Comparison of ENCODE assay signal across 26 mouse cellular contexts in genomic region chr3:157080585-157080984, GRCm38 (mm10).
DNase-seq lines count a peak whose midpoint lies in the region; ATAC-seq and TF ChIP-seq lines count a peak whose summit lies in the region.
"Had no signal": no experiment of that assay in that cellular context is flagged by ENCODE, and none has a peak within 500 bp of the region (broad histone marks: within the 10 kb centered on the region; RNA-seq: fewer than 3 reads in every experiment).

No protein-coding gene starts in this region.

- H3K79me2 ChIP-seq in heart, adult 2 months (replicated peaks; ENCODE audit: control insufficient read depth, insufficient read depth, low read length), result no peaks in the 10 kb centered on the region

- no peak overlapping the region for H3K4me3 ChIP-seq in heart, embryonic 11.5 days (ENCODE audit: low read depth, low read length)
- no peak overlapping the region for H3K4me3 ChIP-seq in heart, adult 2 months
- H3K4me3 ChIP-seq in heart, embryonic 14.5 days (ENCODE audit: control insufficient read depth in 1 of 2, insufficient read depth in 1 of 2, low read depth in 1 of 2, low read length in 2 of 2), result no peak overlapping the region
- H3K4me3 ChIP-seq in kidney, embryonic 16.5 days (ENCODE audit: low read length), result no peak overlapping the region
- no peak overlapping the region for H3K4me3 ChIP-seq in lung, embryonic 15.5 days
- H3K4me3 ChIP-seq: forebrain, embryonic 10.5 days; forebrain, embryonic 13.5 days; heart, embryonic 15.5 days; hindbrain, embryonic 12.5 days; hindbrain, embryonic 15.5 days had no signal

- no peaks in the 10 kb centered on the region for H3K36me3 ChIP-seq in heart, embryonic 11.5 days (ENCODE audit: control insufficient read depth, insufficient read depth, low read length)
- H3K36me3 ChIP-seq in heart, adult 2 months (ENCODE audit: control insufficient read depth, insufficient read depth, low read length), result no peaks in the 10 kb centered on the region
- H3K36me3 ChIP-seq in heart, embryonic 14.5 days (ENCODE audit: control insufficient read depth, insufficient read depth, low read length), result no peaks in the 10 kb centered on the region
- no peaks in the 10 kb centered on the region for H3K36me3 ChIP-seq in kidney, embryonic 16.5 days (ENCODE audit: insufficient read depth, low read length)
- H3K36me3 ChIP-seq in lung, embryonic 15.5 days, result no peaks in the 10 kb centered on the region
- H3K36me3 ChIP-seq: forebrain, embryonic 10.5 days; G1E; heart, embryonic 15.5 days; hindbrain, embryonic 12.5 days; hindbrain, embryonic 15.5 days had no signal

- H3K4me2 ChIP-seq in heart, embryonic 11.5 days, result no peak overlapping the region
- no peak overlapping the region for H3K4me2 ChIP-seq in heart, embryonic 14.5 days (ENCODE audit: low read length)
- no peak overlapping the region for H3K4me2 ChIP-seq in kidney, embryonic 16.5 days (replicated peaks; ENCODE audit: low read depth, low read length)
- H3K4me2 ChIP-seq in lung, embryonic 15.5 days, result no peak overlapping the region
- H3K4me2 ChIP-seq: forebrain, embryonic 13.5 days; heart, embryonic 15.5 days; hindbrain, embryonic 12.5 days; hindbrain, embryonic 15.5 days had no signal

- ATAC-seq in heart, embryonic 11.5 days (replicated peaks; ENCODE audit: insufficient number of reproducible peaks, low FRiP score, low TSS enrichment), result no peak
- no peak for ATAC-seq in heart, embryonic 14.5 days (ENCODE audit: insufficient number of reproducible peaks, insufficient read depth, low FRiP score, low read depth)
- no peak for ATAC-seq in kidney, embryonic 16.5 days (ENCODE audit: low FRiP score, low TSS enrichment)
- peak; percentile 64; the same call in 1 of the 2 replicates for ATAC-seq in lung, embryonic 15.5 days (ENCODE audit: borderline replicate concordance, extremely low read depth, low FRiP score, low TSS enrichment)
- ATAC-seq: forebrain, embryonic 13.5 days; forebrain, embryonic 16.5 days; Patski had no signal

- H3K9ac ChIP-seq in heart, embryonic 11.5 days (ENCODE audit: low read depth, low read length), result no peak overlapping the region
- no peak overlapping the region for H3K9ac ChIP-seq in heart, adult 2 months (ENCODE audit: low read depth, low read length)
- no peak overlapping the region for H3K9ac ChIP-seq in heart, embryonic 14.5 days (ENCODE audit: low read length)
- H3K9ac ChIP-seq in kidney, embryonic 16.5 days (replicated peaks; ENCODE audit: low read length), result no peak overlapping the region
- H3K9ac ChIP-seq in lung, embryonic 15.5 days, result no peak overlapping the region
- H3K9ac ChIP-seq: forebrain, embryonic 13.5 days; heart, embryonic 15.5 days; hindbrain, embryonic 12.5 days; hindbrain, embryonic 15.5 days had no signal

- no peak for DNase-seq in heart, adult 2 months
- no peak for DNase-seq in heart, adult 9 months (ENCODE audit: low spot score in 2 of 2)
- no peak for DNase-seq in kidney, postnatal 10 days
- DNase-seq in lung, postnatal 4 days, result no peak
- DNase-seq: adrenal gland, postnatal 10 days; adrenal gland, postnatal 36 days; B cell, adult 2 months; cerebellum, adult 18-20 months; cerebellum, adult 9-10 months; cerebellum, postnatal 14 days; gastrocnemius, postnatal 10 days; gastrocnemius, postnatal 36 days; heart, postnatal 14 days had no signal

- TF ChIP-seq EP300 in heart, adult 2 months (IDR thresholded peaks at IDR 0.05; ENCODE audit: insufficient read depth, low read depth, low read length), result no peak

- H3K27me3 ChIP-seq in heart, embryonic 11.5 days (ENCODE audit: control insufficient read depth, insufficient read depth, low read length), result no peaks in the 10 kb centered on the region
- H3K27me3 ChIP-seq in heart, adult 2 months (ENCODE audit: control insufficient read depth, insufficient read depth, low read length), result no peaks in the 10 kb centered on the region
- H3K27me3 ChIP-seq in heart, embryonic 14.5 days (ENCODE audit: control insufficient read depth, insufficient read depth, low read length), result no peaks in the 10 kb centered on the region
- H3K27me3 ChIP-seq in kidney, embryonic 16.5 days (ENCODE audit: insufficient read depth, low read length), result no peaks in the 10 kb centered on the region
- no peaks in the 10 kb centered on the region for H3K27me3 ChIP-seq in lung, embryonic 15.5 days
- H3K27me3 ChIP-seq: CH12.LX; forebrain, embryonic 13.5 days; heart, embryonic 15.5 days; hindbrain, embryonic 12.5 days; hindbrain, embryonic 15.5 days; Patski had no signal

- no peaks in the 10 kb centered on the region for H3K9me3 ChIP-seq in heart, embryonic 11.5 days (replicated peaks; ENCODE audit: control insufficient read depth, low read length)
- no peaks in the 10 kb centered on the region for H3K9me3 ChIP-seq in heart, embryonic 14.5 days (ENCODE audit: control insufficient read depth, low read length)
- H3K9me3 ChIP-seq in kidney, embryonic 16.5 days (ENCODE audit: low read length), result no peaks in the 10 kb centered on the region
- no peaks in the 10 kb centered on the region for H3K9me3 ChIP-seq in lung, embryonic 15.5 days
- H3K9me3 ChIP-seq: forebrain, embryonic 10.5 days; forebrain, embryonic 13.5 days; heart, embryonic 15.5 days; hindbrain, embryonic 12.5 days; hindbrain, embryonic 15.5 days had no signal

- peaks cover 4% of the 10 kb centered on the region; the same call in 1 of the 2 replicates for H3K4me1 ChIP-seq in heart, embryonic 11.5 days (ENCODE audit: control insufficient read depth, insufficient read depth, low read length)
- H3K4me1 ChIP-seq in heart, adult 2 months (ENCODE audit: control insufficient read depth, insufficient read depth, low read length), result no peaks in the 10 kb centered on the region
- peaks cover 0 to 10% of the 10 kb centered on the region in 2 experiments; a peak in 1 of 4 replicates for H3K4me1 ChIP-seq in heart, embryonic 14.5 days (ENCODE audit: control insufficient read depth in 2 of 2, insufficient read depth in 2 of 2, low read length in 2 of 2)
- H3K4me1 ChIP-seq in kidney, embryonic 16.5 days (ENCODE audit: insufficient read depth, low read length), result no peaks in the 10 kb centered on the region
- H3K4me1 ChIP-seq in lung, embryonic 15.5 days, result peaks cover 18% of the 10 kb centered on the region
- H3K4me1 ChIP-seq: forebrain, embryonic 10.5 days; heart, embryonic 15.5 days; hindbrain, embryonic 12.5 days; hindbrain, embryonic 15.5 days had no signal

- no peak for TF ChIP-seq POLR2A in heart, adult 2 months (IDR thresholded peaks at IDR 0.05; ENCODE audit: insufficient read depth, low read depth, low read length)

- H3K27ac ChIP-seq in heart, embryonic 11.5 days (ENCODE audit: low read depth, low read length), result peak overlapping the region; percentile 57; the same call in 1 of the 2 replicates
- H3K27ac ChIP-seq in heart, adult 2 months, result no peak overlapping the region
- H3K27ac ChIP-seq in heart, embryonic 14.5 days (replicated peaks in 1 of 2; ENCODE audit: control insufficient read depth in 1 of 2, insufficient read depth in 1 of 2, low read depth in 2 of 2, low read length in 2 of 2), result peak overlapping the region; percentile 12 to 50; a peak in 2 of 4 replicates
- H3K27ac ChIP-seq in kidney, embryonic 16.5 days (ENCODE audit: low read length), result peak overlapping the region; percentile 53; the same call in 1 of the 2 replicates
- H3K27ac ChIP-seq in lung, embryonic 15.5 days, result peak overlapping the region; percentile 39
- H3K27ac ChIP-seq: forebrain, embryonic 10.5 days; forebrain, embryonic 13.5 days; hindbrain, embryonic 12.5 days; hindbrain, embryonic 15.5 days had no signal

- no peak for TF ChIP-seq CTCF in heart, adult 2 months (IDR thresholded peaks at IDR 0.05)

- 65% methylated on average over 1 of the region's 1 CpGs for WGBS in heart, embryonic 11.5 days (ENCODE audit: insufficient replicate concordance)
- 56% methylated on average over 1 of the region's 1 CpGs for WGBS in heart, adult 2 months
- 70% methylated on average over 1 of the region's 1 CpGs for WGBS in heart, embryonic 14.5 days
- WGBS in kidney, embryonic 16.5 days, result 85% methylated on average over 1 of the region's 1 CpGs
- WGBS in lung, embryonic 15.5 days, result 67% methylated on average over 1 of the region's 1 CpGs

- intact Hi-C loops in heart, adult 2 months (cut with DNase I), result no loop called here
